Mouse (Mus musculus) lung, postnatal 14 days (tissue): ENCODE data around the gene Ghitm.
A peak's percentile ranks its signal among the peaks of the same experiment; 100 is the strongest.
"Not testable (repeated sequence)": the region's sequence is repeated elsewhere in the genome, so short reads cannot be mapped to it uniquely, and the experiment has no call there.

Experiments used
- DNase-seq: peaks from one replicate; pipeline ENCODE4 v3.0.0; 2021

The Ghitm gene

DNA sequence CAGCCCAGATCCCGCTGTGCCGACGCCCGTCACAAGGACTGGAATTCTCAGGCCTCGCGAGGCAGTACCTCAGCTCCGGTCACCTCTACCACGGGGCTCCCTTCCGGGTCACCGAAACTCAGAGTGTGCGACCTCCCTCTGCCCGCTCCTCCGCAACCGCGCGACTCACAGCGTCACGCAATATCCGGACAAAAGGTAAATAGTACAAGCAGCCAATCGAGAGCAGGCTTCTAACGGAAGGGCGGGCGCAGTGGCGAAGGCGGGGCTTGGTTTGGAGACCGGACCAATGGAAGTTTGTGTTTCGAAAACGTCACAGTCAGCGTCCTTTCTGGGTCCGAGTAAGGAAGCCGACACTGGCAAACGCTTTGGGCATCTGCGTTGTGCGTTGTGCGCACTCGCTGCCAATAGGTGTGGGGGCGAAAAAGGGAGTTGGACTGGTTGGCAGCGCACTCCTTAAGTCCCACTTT lies at the start of gene Ghitm:
TSS of gene Ghitm (minus strand) at position 146 of the 467 bp plus-strand sequence.
- DNase-seq = peak; percentile 97

DNA sequence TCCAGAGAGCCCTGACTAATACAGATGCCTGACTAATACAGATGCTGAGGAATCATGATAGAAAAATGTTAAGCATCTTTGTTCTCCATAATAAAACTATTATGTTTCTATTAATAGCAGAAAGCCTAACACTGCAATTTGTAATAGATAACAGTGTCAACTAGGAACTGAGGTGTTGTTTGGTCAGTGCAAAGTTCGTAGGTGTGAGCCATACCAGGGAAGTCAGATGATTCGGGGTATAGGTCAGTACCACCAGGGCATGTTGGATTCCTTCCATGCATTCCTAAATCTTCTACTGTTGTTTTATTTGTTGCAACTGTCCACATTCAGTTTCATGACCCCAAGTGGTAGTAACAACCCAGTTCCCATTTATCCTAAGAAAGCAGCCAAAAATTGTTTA lies 49.8 kb upstream of the Ghitm start:
- DNase-seq = no peak

DNA sequence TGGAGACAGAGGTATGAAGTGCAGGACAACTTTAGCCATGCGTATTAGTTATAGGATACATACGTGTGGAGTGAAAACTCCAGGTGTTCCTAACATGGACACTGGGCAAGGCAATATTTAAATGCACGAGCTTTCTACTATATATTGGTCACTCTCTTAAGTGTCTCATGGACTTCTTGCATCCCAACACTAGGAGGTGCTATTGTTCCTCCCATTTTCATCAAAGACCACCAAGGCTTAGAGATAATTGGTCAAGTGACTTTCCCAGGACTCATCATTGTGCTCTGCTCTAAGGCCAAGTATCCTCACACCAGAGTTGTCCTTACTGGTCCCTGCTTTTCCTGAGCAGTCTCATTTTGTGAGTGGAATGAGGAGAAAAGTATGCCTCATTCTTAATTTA lies 39.4 kb upstream of the Ghitm start:
- DNase-seq = no peak

DNA sequence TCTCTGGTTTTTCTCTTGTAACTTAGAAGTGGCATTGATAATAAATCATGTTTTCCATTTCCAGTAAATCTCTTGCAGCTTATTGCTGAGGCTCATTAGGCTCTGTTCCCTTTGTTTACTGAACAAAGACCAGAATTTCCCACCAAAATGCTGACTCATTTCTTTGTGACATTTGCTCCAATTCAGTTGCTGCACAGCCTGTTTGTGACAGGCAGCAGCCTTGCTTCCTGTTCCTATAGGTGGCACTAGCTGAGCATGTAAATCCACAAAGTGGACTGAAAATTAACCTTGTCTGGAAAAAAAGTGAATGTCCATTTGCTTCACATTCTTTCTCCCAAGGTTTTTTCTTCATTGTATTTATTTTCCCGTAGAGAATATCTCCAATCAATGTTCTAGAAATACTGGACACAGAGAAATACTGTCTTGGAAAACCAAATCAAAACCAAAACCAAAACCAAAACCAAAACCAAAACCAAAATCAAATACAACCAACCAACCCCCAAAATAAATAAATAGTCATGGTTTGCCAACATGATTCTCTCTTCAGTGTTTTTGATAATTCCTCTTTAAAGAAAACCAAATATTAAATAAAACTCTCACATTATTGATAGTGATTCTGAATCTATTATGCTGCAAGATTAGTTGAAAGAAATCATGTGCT lies 30.3 kb upstream of the Ghitm start:
- no peak for DNase-seq

- DNase-seq = no peak
Observed at GRCm38 (mm10) chr14:37164392-37165032, 29.4 kb upstream of the Ghitm start.

DNA sequence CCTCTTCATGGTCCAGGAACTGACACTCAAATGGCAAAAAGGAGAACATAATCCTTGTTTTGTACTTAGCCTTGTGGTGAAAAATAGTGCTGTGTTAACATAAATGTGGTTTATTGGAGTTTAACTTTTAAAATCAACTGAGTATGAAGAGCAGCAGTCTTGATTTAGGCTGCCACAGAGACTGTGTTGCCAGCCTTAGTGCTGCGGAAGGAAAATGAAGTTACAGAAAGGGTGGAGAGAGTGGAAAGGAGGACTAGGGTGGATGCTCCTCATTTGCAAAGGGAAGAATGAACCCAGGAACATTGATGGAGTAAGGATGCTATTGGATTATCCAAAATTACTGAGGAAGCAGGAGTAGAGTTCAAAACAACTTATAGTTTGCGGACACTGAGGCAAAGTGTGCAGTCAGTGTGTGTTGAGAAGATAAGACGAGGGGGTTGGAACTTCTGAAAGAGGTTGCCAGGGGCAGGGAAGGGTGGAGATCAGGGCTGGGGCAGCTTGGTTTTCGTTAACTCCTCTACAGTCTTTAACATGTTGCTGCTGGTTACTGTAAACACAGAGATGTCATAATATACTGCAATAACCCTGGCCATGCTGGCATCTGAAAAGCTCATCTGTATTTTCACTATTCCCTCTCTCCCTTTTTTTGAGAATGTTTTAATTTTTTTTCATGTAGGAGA lies 28.3 kb upstream of the Ghitm start:
- no peak for DNase-seq

DNA sequence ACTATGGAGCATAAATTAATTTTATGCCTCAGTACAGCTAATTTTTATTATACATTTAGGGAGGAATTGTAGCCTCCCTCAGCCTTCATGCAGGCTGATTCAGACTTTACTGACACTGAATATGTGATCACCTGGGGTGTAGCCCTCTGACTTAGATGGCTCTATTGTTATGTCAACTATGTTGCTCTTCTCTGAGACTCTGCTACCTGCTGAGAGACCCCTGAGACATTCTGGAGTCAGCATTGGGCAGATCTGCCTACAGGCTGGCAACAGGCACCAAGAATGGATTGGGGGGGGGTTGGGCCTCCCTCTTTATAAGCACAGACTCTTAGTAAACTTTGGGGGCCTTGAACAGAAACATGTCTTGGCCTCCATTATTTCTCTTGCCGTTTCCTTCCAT lies 19.3 kb upstream of the Ghitm start:
- no peak for DNase-seq

DNA sequence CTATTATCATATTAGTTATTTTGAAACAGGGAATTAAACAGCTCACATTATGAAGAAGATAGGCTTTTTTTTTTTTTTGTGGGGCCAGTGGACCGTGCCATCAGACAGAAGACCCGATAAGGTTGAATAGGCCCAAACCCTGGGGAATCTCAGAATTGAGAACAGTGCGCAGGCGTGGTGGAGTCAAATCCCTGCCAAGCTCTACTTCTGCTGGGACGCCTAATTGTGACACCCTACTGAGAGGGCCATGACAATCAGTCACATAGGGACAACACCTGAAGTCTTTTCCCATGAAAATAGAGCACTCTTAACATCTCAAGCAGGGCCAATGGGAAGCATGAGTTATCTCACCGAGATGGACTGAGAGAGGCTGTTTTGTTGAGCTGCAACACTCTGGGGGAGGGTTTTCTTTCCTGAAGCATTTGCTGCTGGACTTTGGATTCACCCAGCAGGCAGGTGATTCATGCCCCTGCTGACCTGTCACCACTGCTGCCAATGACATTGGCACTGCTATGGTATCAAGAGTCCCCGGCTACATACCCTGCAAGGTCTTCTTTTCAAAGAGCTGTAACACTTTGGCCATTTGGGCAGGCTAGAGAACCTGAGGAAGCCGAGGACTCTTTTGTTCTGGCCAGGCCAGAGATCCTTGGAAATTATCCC lies 4.1 kb upstream of the Ghitm start:
- DNase-seq = no peak

DNA sequence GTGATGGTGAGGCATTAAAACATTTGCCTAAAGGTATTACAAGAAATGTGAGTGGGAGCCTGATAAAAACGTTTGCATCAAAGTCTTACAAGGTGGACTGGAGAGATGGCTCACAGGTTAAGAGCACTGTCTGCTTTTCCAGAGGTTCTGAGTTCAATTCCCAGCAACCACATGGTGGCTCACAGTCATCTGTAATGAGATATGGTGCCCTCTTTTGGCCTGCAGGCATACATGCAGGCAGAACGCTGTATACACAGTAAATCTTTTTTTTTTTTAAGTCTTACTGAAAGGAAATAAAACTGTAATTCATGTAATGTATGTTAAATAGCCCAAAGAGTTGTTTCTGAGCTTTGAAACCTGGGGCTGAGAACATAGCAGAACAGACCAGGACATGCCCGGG lies 2.5 kb upstream of the Ghitm start:
- DNase-seq = not testable (repeated sequence)

DNA sequence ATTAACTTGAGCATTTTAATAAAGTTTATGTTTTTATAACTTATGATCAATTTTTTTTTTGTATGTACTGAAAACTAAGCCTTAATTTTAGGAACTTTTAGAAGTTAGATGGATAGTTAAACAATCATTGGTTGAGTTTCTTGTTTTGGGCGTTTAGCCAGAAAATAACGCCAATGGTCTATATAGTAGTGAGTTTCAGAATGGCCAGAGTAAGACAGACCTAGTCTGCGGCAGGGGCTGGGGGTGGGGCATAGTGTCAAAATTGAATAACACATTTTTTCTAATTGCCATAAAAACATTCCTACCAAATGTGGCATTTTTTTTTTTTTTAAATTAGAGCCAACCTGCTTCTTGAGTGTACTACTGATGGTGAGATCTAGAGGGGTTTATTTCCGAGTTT lies 1.0 kb upstream of the Ghitm start:
- no peak for DNase-seq

- no peak for DNase-seq
Observed at GRCm38 (mm10) chr14:37135671-37136070, 599 bp upstream of the Ghitm start.

GRCm38 (mm10) chr14:37134304-37135126 lies 557 bp downstream of the Ghitm start:
- DNase-seq = no peak

- peak; percentile 48 for DNase-seq
Observed at GRCm38 (mm10) chr14:37127652-37128051, 7.4 kb downstream of the Ghitm start.

GRCm38 (mm10) chr14:37119233-37119632 lies 15.8 kb downstream of the Ghitm start:
- no peak for DNase-seq

GRCm38 (mm10) chr14:37113922-37114321 lies 21.1 kb downstream of the Ghitm start, which contains the start of gene 2610528A11Rik:
Gene 2610528A11Rik (minus strand): TSS chr14:37114022.
- DNase-seq = no peak

DNA sequence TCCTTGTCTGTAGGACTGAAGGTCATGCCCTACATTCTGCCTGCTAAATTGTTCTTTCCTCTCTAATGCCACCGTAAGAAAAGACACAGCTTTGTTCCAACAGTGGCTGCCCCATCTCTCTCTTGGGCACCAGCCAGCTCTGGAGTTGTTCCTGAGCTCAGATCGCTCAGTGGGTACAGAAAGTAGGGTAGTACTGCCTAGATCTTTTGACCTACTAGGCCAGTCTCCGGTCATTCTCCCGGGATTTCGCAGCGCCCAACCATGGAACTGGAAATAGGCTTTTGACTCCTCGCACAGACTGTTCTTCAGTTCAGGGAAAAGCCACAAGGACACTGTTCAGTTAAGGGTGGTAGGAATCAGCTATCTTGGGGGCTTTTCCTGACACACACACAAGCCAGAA lies 22.1 kb downstream of the Ghitm start:
- DNase-seq = no peak

GRCm38 (mm10) chr14:37111371-37111770 lies 23.7 kb downstream of the Ghitm start:
- DNase-seq = no peak

- DNase-seq = no peak
Observed at GRCm38 (mm10) chr14:37110456-37110855, 24.6 kb downstream of the Ghitm start.

DNA sequence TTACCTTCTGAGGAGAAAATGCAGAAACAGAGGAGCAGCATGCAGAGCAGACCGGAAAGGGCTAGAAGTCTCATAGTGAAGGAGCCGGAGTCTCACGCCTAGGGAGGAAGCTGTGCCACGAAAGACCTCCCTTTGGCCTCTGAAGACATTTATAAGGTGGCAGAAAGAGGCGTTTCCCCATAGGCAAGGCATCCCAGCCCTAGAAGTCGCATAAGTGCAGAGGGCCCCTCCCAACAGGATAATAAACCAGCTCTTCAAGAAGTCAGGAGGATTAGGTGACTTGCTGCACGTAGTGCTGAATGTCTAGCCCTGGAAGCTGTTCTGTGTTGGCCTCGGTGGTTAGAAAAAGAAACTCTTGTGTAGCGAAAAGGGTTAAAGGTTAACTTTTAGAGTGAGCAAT lies 25.1 kb downstream of the Ghitm start:
- DNase-seq = no peak

DNA sequence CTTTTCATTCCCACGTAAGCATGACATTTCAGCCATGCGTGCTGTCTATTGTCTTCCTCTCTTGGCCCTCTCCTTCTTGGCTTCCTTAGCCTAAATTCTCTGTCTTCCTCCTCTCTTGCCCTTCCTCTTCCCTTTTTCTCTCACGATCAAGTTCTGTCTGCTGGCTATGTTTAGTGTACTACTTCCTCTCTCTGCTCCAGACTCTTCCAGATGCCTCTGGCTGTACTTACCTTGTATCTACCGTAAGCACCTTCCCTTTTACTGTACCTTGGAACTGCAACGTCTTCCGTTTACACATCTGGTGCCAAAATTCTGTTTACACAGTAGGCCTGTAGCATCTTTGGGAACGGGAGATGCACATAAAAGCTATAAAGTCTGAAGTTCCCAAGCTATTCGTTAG lies 25.6 kb downstream of the Ghitm start:
- no peak for DNase-seq

GRCm38 (mm10) chr14:37105846-37106245 lies 29.2 kb downstream of the Ghitm start:
- DNase-seq = no peak

GRCm38 (mm10) chr14:37104747-37105146 lies 30.3 kb downstream of the Ghitm start:
- DNase-seq = peak; percentile 19

GRCm38 (mm10) chr14:37102484-37102883 lies 32.6 kb downstream of the Ghitm start:
- DNase-seq = no peak
